Mouse (Mus musculus) limb, embryonic 10.5 days (tissue): ENCODE measurements around the gene Hectd4. TPM values are rescaled to one million over a fixed set of nuclear protein-coding genes. Genes with fewer than 3 reads are reported as not detected.

Experiments
- DNase-seq: peaks from one replicate; pipeline ENCODE4 v3.0.0-alpha.2; 2017; ENCODE audit warnings: low spot score
- H3K27ac ChIP-seq: fragments of 300-500 bp; sonication (generic); 2 replicates; pipeline ENCODE4 v1.5.1; 2016; ENCODE audit warnings: mild to moderate bottlenecking
- H3K27me3 ChIP-seq: fragments of 300-500 bp; sonication (generic); 2 replicates; pipeline ENCODE4 v1.6.1; 2016; ENCODE audit warnings: low read depth, mild to moderate bottlenecking; ENCODE audit not compliant: poor library complexity, severe bottlenecking
- H3K36me3 ChIP-seq: fragments of 300-500 bp; sonication (generic); 2 replicates; pipeline ENCODE4 v1.6.1; 2016; ENCODE audit warnings: mild to moderate bottlenecking, moderate library complexity
- H3K4me1 ChIP-seq: fragments of 300-500 bp; sonication (generic); 2 replicates; pipeline ENCODE4 v1.6.1; 2016
- H3K4me3 ChIP-seq: fragments of 300-500 bp; sonication (generic); 2 replicates; pipeline ENCODE4 v1.5.1; 2016; ENCODE audit warnings: mild to moderate bottlenecking, moderate library complexity
- H3K9me3 ChIP-seq: fragments of 300-500 bp; sonication (generic); replicated peaks from 2 replicates; pipeline ENCODE4 v1.6.1; 2016; ENCODE audit warnings: mild to moderate bottlenecking
- WGBS: fragments of 180-500 bp; shearing (Covaris S2); methylation state at CpG from one replicate; pipeline ENCODE4 v1.1.7; 2016; 5-methylcytosine and 5-hydroxymethylcytosine counted together
- polyA plus RNA-seq: library from polyadenylated mRNA; unstranded; fragments of >200 nt; fragmentation: Nextera tagmentation; extraction: Ambion mirVana; gene quantifications from 2 replicates; pipeline ENCODE4 v1.2.1, GENCODE M21; 2016

Gene Hectd4
- polyA plus RNA-seq, 1 experiment from 2014 or later = 4.2 TPM

GRCm38 (mm10) chr5:121331731-121332130 lies 111.7 kb downstream of the Hectd4 start:
- 97% methylated on average over 10 of the region's 10 CpGs for WGBS
- no peak overlapping the region for H3K27ac ChIP-seq
- H3K36me3 ChIP-seq = peaks cover 86% of the 10 kb centered on the region
- H3K4me3 ChIP-seq = no peak overlapping the region
- no peaks in the 10 kb centered on the region for H3K27me3 ChIP-seq
- no peak for DNase-seq
- H3K9me3 ChIP-seq = no peaks in the 10 kb centered on the region
- H3K4me1 ChIP-seq = no peaks in the 10 kb centered on the region

GRCm38 (mm10) chr5:121333976-121334375 lies 114.0 kb downstream of the Hectd4 start:
- DNase-seq = no peak
- no peaks in the 10 kb centered on the region for H3K27me3 ChIP-seq
- 91% methylated on average over 9 of the region's 9 CpGs for WGBS
- H3K27ac ChIP-seq = no peak overlapping the region
- no peak overlapping the region for H3K4me3 ChIP-seq
- no peaks in the 10 kb centered on the region for H3K4me1 ChIP-seq
- H3K36me3 ChIP-seq = peaks cover 92% of the 10 kb centered on the region
- H3K9me3 ChIP-seq = no peaks in the 10 kb centered on the region

GRCm38 (mm10) chr5:121334454-121334853 lies 114.4 kb downstream of the Hectd4 start:
- Histone ChIP-seq H3K4me1 (no peaks in the 10 kb centered on the region), H3K36me3 (peaks cover 92% of the 10 kb centered on the region), H3K9me3 (no peaks in the 10 kb centered on the region), H3K4me3 (no peak overlapping the region), H3K27ac (no peak overlapping the region), H3K27me3 (no peaks in the 10 kb centered on the region)
- no peak for DNase-seq
- 94% methylated on average over 5 of the region's 5 CpGs for WGBS

- no peaks in the 10 kb centered on the region for H3K9me3 ChIP-seq
- no peak overlapping the region for H3K27ac ChIP-seq
- DNase-seq = no peak
- peaks cover 3% of the 10 kb centered on the region; the same call in 1 of the 2 replicates for H3K4me1 ChIP-seq
- 93% methylated on average over 4 of the region's 4 CpGs for WGBS
- no peak overlapping the region for H3K4me3 ChIP-seq
- H3K27me3 ChIP-seq = no peaks in the 10 kb centered on the region
- H3K36me3 ChIP-seq = peaks cover 95% of the 10 kb centered on the region
These were observed 115.4 kb downstream of the Hectd4 start for GRCm38 (mm10) chr5:121335426-121335825.

GRCm38 (mm10) chr5:121336009-121336408 lies 116.0 kb downstream of the Hectd4 start:
- H3K27ac ChIP-seq = no peak overlapping the region
- peaks cover 92% of the 10 kb centered on the region for H3K36me3 ChIP-seq
- H3K4me1 ChIP-seq = peaks cover 8% of the 10 kb centered on the region
- no peaks in the 10 kb centered on the region for H3K9me3 ChIP-seq
- 88% methylated on average over 3 of the region's 3 CpGs for WGBS
- no peak overlapping the region for H3K4me3 ChIP-seq
- no peaks in the 10 kb centered on the region for H3K27me3 ChIP-seq
- DNase-seq = no peak

GRCm38 (mm10) chr5:121336776-121337175 lies 116.8 kb downstream of the Hectd4 start:
- Histone ChIP-seq H3K9me3 (no peaks in the 10 kb centered on the region), H3K4me3 (no peak overlapping the region), H3K27me3 (no peaks in the 10 kb centered on the region), H3K27ac (no peak overlapping the region), H3K4me1 (peaks cover 16% of the 10 kb centered on the region), H3K36me3 (peaks cover 86% of the 10 kb centered on the region)
- no peak for DNase-seq
- 93% methylated on average over 6 of the region's 6 CpGs for WGBS

GRCm38 (mm10) chr5:121339507-121340230 lies 119.7 kb downstream of the Hectd4 start:
- no peak overlapping the region for H3K27ac ChIP-seq
- no peaks in the 10 kb centered on the region for H3K27me3 ChIP-seq
- no peak overlapping the region for H3K4me3 ChIP-seq
- H3K9me3 ChIP-seq = no peaks in the 10 kb centered on the region
- WGBS = 90% methylated on average over 7 of the region's 7 CpGs
- H3K4me1 ChIP-seq = peaks cover 26% of the 10 kb centered on the region
- peaks cover 86% of the 10 kb centered on the region for H3K36me3 ChIP-seq
- DNase-seq = no peak

GRCm38 (mm10) chr5:121340965-121341473 lies 121.0 kb downstream of the Hectd4 start:
- Histone ChIP-seq H3K27ac (peak overlapping the region; percentile 12; the same call in 1 of the 2 replicates), H3K4me1 (peaks cover 26% of the 10 kb centered on the region), H3K9me3 (no peaks in the 10 kb centered on the region), H3K4me3 (no peak overlapping the region), H3K36me3 (peaks cover 88% of the 10 kb centered on the region), H3K27me3 (no peaks in the 10 kb centered on the region)
- peak; percentile 43 for DNase-seq
- 15% methylated on average over 7 of the region's 7 CpGs for WGBS

GRCm38 (mm10) chr5:121342490-121342889 lies 122.5 kb downstream of the Hectd4 start:
- Histone ChIP-seq H3K9me3 (no peaks in the 10 kb centered on the region), H3K27ac (0 out of 2 replicates have a peak overlapping the region, but pooled peaks have one; percentile 1), H3K4me3 (no peak overlapping the region), H3K4me1 (peaks cover 26% of the 10 kb centered on the region), H3K36me3 (peaks cover 83% of the 10 kb centered on the region), H3K27me3 (no peaks in the 10 kb centered on the region)
- no peak for DNase-seq
- WGBS = 93% methylated on average over 11 of the region's 11 CpGs

GRCm38 (mm10) chr5:121343997-121344396 lies 124.0 kb downstream of the Hectd4 start:
- 93% methylated on average over 8 of the region's 8 CpGs for WGBS
- Histone ChIP-seq H3K27ac (no peak overlapping the region), H3K36me3 (peaks cover 84% of the 10 kb centered on the region), H3K9me3 (no peaks in the 10 kb centered on the region), H3K27me3 (no peaks in the 10 kb centered on the region), H3K4me1 (peaks cover 26% of the 10 kb centered on the region), H3K4me3 (no peak overlapping the region)
- DNase-seq = no peak

GRCm38 (mm10) chr5:121359229-121359628 lies 139.2 kb downstream of the Hectd4 start:
- Histone ChIP-seq H3K4me1 (0 out of 2 replicates have a peak, but pooled peaks cover 2% of the 10 kb centered on the region), H3K9me3 (no peaks in the 10 kb centered on the region), H3K27ac (no peak overlapping the region), H3K4me3 (no peak overlapping the region), H3K36me3 (peaks cover 99% of the 10 kb centered on the region), H3K27me3 (no peaks in the 10 kb centered on the region)
- no peak for DNase-seq
- 76% methylated on average over 9 of the region's 9 CpGs for WGBS

GRCm38 (mm10) chr5:121361696-121362095 lies 141.7 kb downstream of the Hectd4 start:
- no peak for DNase-seq
- no peak overlapping the region for H3K4me3 ChIP-seq
- H3K4me1 ChIP-seq = 0 out of 2 replicates have a peak, but pooled peaks cover 2% of the 10 kb centered on the region
- WGBS = 85% methylated on average over 5 of the region's 5 CpGs
- no peaks in the 10 kb centered on the region for H3K27me3 ChIP-seq
- no peaks in the 10 kb centered on the region for H3K9me3 ChIP-seq
- H3K36me3 ChIP-seq = peaks cover 100% of the 10 kb centered on the region
- H3K27ac ChIP-seq = no peak overlapping the region

GRCm38 (mm10) chr5:121363441-121363840 lies 143.4 kb downstream of the Hectd4 start:
- Histone ChIP-seq H3K9me3 (no peaks in the 10 kb centered on the region), H3K27ac (no peak overlapping the region), H3K27me3 (no peaks in the 10 kb centered on the region), H3K4me1 (0 out of 2 replicates have a peak, but pooled peaks cover 2% of the 10 kb centered on the region), H3K36me3 (peaks cover 99% of the 10 kb centered on the region), H3K4me3 (no peak overlapping the region)
- DNase-seq = no peak
- 87% methylated on average over 7 of the region's 7 CpGs for WGBS
